Mouse (Mus musculus): ENCODE measurements at regions not wholly inside any gene's neighbourhood (a gene's known extent, or its start where the extent isn't known, plus 50 kb on each side); places are given as distances from the start of the nearest gene placed in this dataset.

DNA sequence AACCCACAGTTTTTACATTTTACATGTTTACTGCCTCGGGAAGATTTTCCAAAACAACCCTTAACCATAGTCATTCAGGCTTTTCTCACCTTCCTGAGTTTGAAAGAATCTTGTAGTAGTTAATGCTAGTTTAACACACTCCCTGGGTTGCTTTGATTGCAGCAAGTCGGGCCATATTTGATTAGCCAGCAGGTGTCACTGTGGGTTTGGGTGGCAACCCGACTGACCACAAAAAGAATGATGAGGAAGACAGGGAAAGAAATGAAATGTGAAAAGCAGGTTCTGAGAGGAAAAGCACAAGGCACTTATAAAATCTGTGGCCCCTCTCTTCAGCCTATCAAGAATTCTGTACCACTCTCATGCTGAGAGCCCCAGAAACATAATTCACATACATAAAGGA is 335.7 kb upstream of the Ddhd1 start:
- WGBS, result 8% methylated on average over 3 of the region's 3 CpGs
- no peak overlapping the region for H3K27ac ChIP-seq (replicated peaks)
- no peak overlapping the region for H3K9ac ChIP-seq (replicated peaks)
- ATAC-seq (ENCODE audit: low FRiP score, low read depth), result no peak
- H3K9me3 ChIP-seq, result no peaks in the 10 kb centered on the region
- no peak overlapping the region for H3K4me2 ChIP-seq (replicated peaks)
- H3K4me3 ChIP-seq, result no peak overlapping the region
- no peaks in the 10 kb centered on the region; the same call in 1 of the 2 replicates for H3K27me3 ChIP-seq
- H3K4me1 ChIP-seq, result no peaks in the 10 kb centered on the region
- H3K36me3 ChIP-seq, result no peaks in the 10 kb centered on the region

DNA sequence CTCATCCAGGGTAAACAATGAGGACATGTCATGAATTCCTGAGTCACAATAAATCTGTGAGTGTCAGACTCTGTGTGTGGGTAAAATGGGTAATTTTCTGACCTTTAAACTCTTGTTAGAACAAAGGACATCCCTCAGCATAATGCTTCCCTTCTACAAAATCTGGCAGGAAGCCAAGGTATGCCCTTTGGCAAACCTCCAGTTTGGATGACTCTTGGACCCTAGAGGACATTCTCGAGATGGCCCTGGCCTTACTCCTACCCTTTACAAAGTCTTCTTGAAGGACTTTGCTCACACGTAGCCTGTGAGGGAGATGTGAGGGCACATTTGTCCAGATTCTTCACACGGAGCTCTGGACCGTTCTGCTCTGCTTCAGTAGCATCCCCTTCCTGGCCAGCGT is 338.8 kb upstream of the Ddhd1 start:
- Histone ChIP-seq H3K27ac (replicated peaks) (no peak overlapping the region), H3K36me3 (no peaks in the 10 kb centered on the region), H3K9me3 (no peaks in the 10 kb centered on the region), H3K4me2 (replicated peaks) (no peak overlapping the region), H3K4me3 (no peak overlapping the region), H3K9ac (replicated peaks) (no peak overlapping the region), H3K27me3 (no peaks in the 10 kb centered on the region; the same call in 1 of the 2 replicates), H3K4me1 (no peaks in the 10 kb centered on the region)
- ATAC-seq (ENCODE audit: low FRiP score, low read depth), result no peak
- 73% methylated on average over 5 of the region's 5 CpGs for WGBS

DNA sequence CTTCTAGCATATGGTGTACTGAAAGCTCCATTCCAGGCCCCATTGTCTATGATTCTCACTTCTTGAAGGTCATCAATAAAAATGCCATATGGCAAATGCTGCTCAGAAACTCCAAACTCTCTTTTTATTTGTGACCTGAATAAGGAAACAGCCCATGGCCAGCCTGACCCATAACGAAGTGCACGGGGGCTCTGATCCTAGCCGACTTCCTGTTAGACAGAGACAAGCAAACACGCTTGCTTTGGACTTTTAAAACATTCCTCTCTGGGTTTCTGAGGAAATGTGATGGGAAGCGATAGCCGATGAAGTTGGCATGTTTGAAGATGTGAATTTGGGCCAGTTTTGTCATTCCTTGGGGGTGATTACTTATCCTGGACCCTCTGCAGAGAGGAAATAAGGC is 346.1 kb upstream of the Ddhd1 start:
- no peak overlapping the region for H3K9ac ChIP-seq (replicated peaks)
- no peak overlapping the region for H3K4me2 ChIP-seq (replicated peaks)
- H3K27me3 ChIP-seq, result no peaks in the 10 kb centered on the region
- H3K36me3 ChIP-seq, result no peaks in the 10 kb centered on the region
- H3K4me3 ChIP-seq, result no peak overlapping the region
- H3K27ac ChIP-seq (replicated peaks), result no peak overlapping the region
- no peaks in the 10 kb centered on the region for H3K4me1 ChIP-seq
- H3K9me3 ChIP-seq, result no peaks in the 10 kb centered on the region
- 91% methylated on average over 6 of the region's 6 CpGs for WGBS
- ATAC-seq (ENCODE audit: low FRiP score, low read depth), result no peak

DNA sequence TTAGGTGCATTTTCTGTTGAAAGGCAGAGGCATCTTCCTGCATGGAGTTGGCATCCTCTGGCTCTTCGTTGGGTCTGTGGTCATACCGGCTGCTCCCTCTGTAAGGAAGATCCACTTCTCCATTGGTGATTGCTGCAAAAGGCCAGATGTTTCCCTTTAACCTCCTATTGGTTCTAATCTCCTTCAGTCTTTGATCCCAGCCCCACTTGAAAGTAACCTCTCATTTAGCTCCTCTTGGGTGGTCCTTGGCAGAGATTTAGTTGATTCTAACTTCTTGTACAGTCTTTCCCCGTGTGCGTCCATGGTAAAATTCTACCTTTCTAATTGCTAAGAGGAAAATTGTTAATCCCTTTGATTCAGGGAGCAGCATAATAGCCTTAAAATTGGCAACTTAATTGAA is 347.4 kb upstream of the Ddhd1 start:
- Histone ChIP-seq H3K4me2 (replicated peaks) (no peak overlapping the region), H3K4me1 (no peaks in the 10 kb centered on the region), H3K9ac (replicated peaks) (no peak overlapping the region), H3K9me3 (no peaks in the 10 kb centered on the region), H3K27me3 (no peaks in the 10 kb centered on the region), H3K36me3 (no peaks in the 10 kb centered on the region), H3K27ac (replicated peaks) (no peak overlapping the region), H3K4me3 (no peak overlapping the region)
- no peak for ATAC-seq (ENCODE audit: low FRiP score, low read depth)
- 24% methylated on average over 4 of the region's 4 CpGs for WGBS

DNA sequence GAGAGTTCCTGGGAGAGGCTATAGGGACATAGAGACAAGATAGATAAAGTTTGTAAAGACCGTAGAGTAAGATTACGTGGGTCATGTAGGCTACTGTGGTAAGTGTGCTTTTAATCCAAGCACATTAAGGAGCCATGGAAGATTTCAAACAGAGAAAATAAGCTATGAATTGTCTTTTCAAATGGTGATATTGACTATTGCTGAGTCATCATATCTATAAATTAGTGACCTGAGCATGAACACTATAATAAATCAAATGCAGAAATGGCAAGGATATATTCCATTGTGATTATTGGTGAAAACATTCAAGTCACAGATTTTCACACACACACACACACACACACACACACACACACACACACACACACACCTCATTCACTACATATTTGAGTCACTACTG is 355.3 kb upstream of the Ddhd1 start:
- no peak overlapping the region for H3K9ac ChIP-seq (replicated peaks)
- H3K36me3 ChIP-seq, result no peaks in the 10 kb centered on the region
- no peaks in the 10 kb centered on the region for H3K27me3 ChIP-seq
- H3K9me3 ChIP-seq, result no peaks in the 10 kb centered on the region
- H3K4me2 ChIP-seq (replicated peaks), result no peak overlapping the region
- no peak overlapping the region for H3K27ac ChIP-seq (replicated peaks)
- 97% methylated on average over 2 of the region's 2 CpGs for WGBS
- H3K4me3 ChIP-seq, result no peak overlapping the region
- no peak for ATAC-seq (ENCODE audit: low FRiP score, low read depth)
- no peaks in the 10 kb centered on the region for H3K4me1 ChIP-seq

DNA sequence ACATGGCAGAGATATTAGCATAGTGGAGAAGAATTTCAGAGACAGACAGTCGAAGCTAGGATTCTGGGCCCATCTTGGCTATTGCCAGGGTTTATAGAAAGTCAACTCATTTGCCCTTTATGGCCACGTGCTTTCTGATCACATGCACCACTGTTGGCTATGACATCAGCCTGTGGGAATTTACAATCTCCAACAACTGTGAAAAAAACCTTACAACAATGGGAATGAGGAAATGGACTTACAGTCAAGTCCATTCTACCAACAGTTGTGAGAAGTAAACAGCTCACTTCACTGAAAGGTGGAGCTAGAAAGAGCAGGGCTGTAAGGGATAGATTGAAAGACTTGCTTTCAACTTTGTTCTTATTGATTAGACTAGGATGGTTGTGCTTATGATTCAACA is 356.1 kb upstream of the Ddhd1 start:
- no peak overlapping the region for H3K4me2 ChIP-seq (replicated peaks)
- no peak overlapping the region for H3K27ac ChIP-seq (replicated peaks)
- no peaks in the 10 kb centered on the region for H3K36me3 ChIP-seq
- H3K9me3 ChIP-seq, result no peaks in the 10 kb centered on the region
- no peak overlapping the region for H3K9ac ChIP-seq (replicated peaks)
- no peak for ATAC-seq (ENCODE audit: low FRiP score, low read depth)
- H3K4me1 ChIP-seq, result no peaks in the 10 kb centered on the region
- H3K4me3 ChIP-seq, result no peak overlapping the region
- H3K27me3 ChIP-seq, result no peaks in the 10 kb centered on the region
- WGBS, result 79% methylated on average over 2 of the region's 2 CpGs

DNA sequence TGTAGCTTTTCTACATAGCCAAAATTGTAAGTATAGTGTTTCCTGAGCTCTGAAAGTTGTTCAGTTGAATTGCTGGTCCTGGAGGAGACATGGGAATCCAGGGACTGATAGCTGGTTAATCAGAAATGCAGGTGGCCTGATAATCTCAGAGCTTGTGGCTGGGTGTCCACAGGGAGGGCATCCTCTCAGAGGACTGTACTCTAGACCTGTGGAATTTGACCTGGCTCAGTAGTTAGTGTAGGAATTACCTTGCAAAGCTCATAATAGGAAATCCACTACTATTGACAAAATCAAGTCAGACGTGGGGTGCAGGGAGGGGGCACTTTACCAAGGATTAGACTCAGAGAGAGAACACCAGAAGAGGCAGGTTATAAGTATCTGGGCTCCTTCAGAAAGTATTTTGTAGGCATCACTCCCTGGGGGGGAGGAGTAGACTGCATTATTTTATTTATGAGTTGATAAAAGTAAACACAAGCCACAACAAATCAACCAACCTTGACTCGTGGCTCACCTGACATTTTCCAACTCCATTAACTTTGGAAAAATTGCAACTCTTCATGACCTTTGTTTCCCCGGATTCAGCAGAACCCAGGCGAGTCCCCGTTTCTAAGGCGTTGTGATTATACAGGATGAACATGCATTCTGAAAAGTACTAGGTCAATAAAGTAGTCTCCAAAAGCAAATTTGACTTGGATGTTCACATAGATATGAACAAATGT is 357.9 kb upstream of the Ddhd1 start:
- no peak overlapping the region for H3K9ac ChIP-seq (replicated peaks)
- no peak overlapping the region for H3K4me2 ChIP-seq (replicated peaks)
- WGBS, result 79% methylated on average over 6 of the region's 6 CpGs
- H3K4me1 ChIP-seq, result no peaks in the 10 kb centered on the region
- no peaks in the 10 kb centered on the region for H3K9me3 ChIP-seq
- H3K27ac ChIP-seq (replicated peaks), result no peak overlapping the region
- H3K36me3 ChIP-seq, result no peaks in the 10 kb centered on the region
- no peak overlapping the region for H3K4me3 ChIP-seq
- H3K27me3 ChIP-seq, result no peaks in the 10 kb centered on the region
- no peak for ATAC-seq (ENCODE audit: low FRiP score, low read depth)

DNA sequence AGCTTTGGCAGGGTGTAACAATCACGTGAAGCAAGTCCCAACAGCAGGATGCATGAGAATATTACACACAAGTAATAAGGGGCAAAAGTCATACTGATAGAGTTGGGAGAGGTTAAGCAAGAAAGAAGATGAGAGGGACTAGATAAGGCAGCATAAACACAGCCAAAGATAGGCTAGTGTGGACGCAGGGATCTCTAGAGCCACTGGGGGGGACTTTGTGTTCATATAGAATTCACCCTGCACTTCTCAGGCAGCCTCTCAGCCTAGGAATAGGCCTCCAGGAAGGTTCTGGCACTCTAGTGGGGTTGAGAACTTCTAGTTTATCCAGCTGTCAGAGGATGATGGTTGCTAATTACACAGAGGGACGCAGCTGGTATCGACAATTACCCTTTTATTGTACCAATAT is 358.8 kb upstream of the Ddhd1 start:
- WGBS, result 57% methylated on average over 4 of the region's 4 CpGs
- no peak for ATAC-seq (ENCODE audit: low FRiP score, low read depth)
- no peaks in the 10 kb centered on the region for H3K27me3 ChIP-seq

DNA sequence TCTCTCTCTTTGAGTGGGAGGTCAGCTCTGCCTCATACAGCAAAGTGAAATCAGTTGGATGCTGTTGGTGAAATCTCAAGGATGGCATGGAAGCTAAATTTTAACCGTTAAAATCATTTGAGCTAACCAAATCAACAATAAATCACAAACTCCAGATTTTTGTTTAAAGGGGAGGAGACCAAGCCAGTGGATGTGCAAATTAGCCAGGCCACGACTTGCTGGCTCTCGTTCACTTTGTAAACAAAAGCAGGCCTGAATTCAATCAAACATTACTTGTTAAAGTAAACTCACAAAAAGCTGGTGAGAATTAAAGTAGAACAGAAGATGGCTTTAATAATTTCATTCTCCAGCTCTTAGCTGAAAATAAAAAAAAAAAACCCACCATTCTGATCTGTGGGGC is 359.3 kb upstream of the Ddhd1 start:
- Histone ChIP-seq H3K4me1 (no peaks in the 10 kb centered on the region), H3K9ac (replicated peaks) (no peak overlapping the region), H3K4me3 (no peak overlapping the region), H3K36me3 (no peaks in the 10 kb centered on the region), H3K27me3 (no peaks in the 10 kb centered on the region), H3K4me2 (replicated peaks) (no peak overlapping the region), H3K9me3 (no peaks in the 10 kb centered on the region), H3K27ac (replicated peaks) (no peak overlapping the region)
- no peak for ATAC-seq (ENCODE audit: low FRiP score, low read depth)
- 72% methylated on average over 3 of the region's 3 CpGs for WGBS

More for the DNA sequence above, 358.8 kb upstream of the Ddhd1 start:
- Histone ChIP-seq H3K27ac (replicated peaks) (no peak overlapping the region), H3K4me3 (no peak overlapping the region), H3K9ac (replicated peaks) (no peak overlapping the region), H3K4me2 (replicated peaks) (no peak overlapping the region), H3K4me1 (no peaks in the 10 kb centered on the region), H3K36me3 (no peaks in the 10 kb centered on the region), H3K9me3 (no peaks in the 10 kb centered on the region)

DNA sequence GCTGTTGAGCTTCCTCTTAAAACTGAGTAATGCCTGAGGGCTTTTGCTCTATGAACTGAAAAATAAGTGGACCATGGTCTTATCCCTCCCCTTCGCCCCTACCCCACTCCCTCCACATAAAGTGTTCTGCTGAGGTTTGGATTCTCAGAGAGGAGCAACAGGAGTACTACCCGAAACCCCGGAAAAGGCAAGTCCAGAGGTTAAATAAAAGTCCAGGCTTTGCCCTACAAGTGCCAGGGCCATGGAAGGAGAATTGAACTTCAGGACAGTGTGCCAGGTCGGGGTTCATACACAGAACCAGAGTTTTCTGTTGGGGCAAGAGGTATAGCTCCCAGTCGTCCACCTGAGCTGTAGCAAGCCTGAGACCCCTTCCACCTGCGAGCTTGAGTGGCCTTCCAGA is 360.0 kb upstream of the Ddhd1 start:
- H3K4me1 ChIP-seq, result no peaks in the 10 kb centered on the region
- no peak overlapping the region for H3K4me3 ChIP-seq
- H3K9ac ChIP-seq (replicated peaks), result no peak overlapping the region
- no peaks in the 10 kb centered on the region for H3K27me3 ChIP-seq
- 86% methylated on average over 6 of the region's 6 CpGs for WGBS
- ATAC-seq (ENCODE audit: low FRiP score, low read depth), result no peak
- H3K4me2 ChIP-seq (replicated peaks), result no peak overlapping the region
- no peak overlapping the region for H3K27ac ChIP-seq (replicated peaks)
- H3K36me3 ChIP-seq, result no peaks in the 10 kb centered on the region
- H3K9me3 ChIP-seq, result no peaks in the 10 kb centered on the region

DNA sequence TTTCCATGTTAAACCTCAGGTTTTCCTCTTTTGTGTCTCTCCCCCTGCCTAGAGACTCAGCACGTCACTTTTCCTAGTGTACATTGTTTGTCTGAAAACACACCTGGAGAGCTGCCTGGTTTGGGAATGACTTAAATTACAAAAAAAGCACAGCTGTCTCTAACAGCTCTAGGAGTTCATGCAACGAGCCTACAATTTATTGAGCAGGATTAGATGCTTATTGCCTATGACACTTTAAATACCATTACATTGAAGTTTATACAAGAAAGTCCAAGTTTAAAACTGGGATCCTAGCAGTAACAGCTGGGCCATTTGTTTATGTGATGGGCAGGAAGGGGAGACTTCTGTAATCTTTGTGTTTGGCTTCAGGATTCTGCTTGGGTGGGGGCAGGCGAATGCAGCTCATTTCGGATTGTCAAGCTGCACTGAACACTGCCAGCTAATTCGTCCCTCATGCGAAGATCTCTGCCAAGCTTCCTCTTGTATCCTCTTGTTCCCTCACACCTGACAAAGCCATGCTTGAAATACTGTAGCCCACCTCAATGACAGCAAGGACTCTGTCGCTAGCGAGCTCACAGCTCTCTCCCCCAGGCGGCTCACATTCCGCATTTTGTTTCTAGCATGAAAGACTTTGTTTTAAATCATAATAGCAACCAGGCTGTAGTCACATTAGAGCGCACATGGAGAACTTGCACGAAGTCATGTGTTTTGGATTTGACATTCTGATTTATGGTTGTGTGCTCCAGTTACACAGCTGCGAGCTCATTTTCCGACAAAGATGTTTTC is 359.8 kb upstream of the Gm15217 start:
- Histone ChIP-seq H3K27ac (replicated peaks) (no peak overlapping the region), H3K27me3 (no peaks in the 10 kb centered on the region), H3K4me2 (replicated peaks) (no peak overlapping the region), H3K4me3 (no peak overlapping the region), H3K9ac (replicated peaks) (no peak overlapping the region), H3K4me1 (no peaks in the 10 kb centered on the region), H3K36me3 (no peaks in the 10 kb centered on the region), H3K9me3 (no peaks in the 10 kb centered on the region)
- 71% methylated on average over 14 of the region's 14 CpGs for WGBS
- no peak for ATAC-seq (ENCODE audit: low FRiP score, low read depth)

DNA sequence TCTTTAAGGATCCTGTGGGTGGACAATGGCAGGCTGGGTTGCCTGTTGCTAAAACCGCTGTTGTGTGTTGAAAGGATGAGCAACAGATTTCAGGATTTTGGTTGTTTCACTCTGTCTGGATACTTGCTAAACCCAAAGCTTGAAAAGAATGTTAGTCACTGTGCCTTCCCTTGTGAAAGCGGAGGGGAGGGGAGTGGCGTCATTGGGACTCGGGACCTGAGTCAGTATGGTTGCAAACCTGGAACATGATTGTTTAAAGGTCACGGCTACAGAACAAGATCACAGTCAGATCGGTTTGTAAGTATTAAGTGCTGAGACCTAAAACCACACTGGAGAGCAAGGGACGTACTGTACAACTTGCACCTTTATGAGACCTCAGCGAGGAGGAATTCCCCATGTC is 344.9 kb upstream of the Gm15217 start:
- Histone ChIP-seq H3K9ac (replicated peaks) (no peak overlapping the region), H3K4me3 (no peak overlapping the region), H3K9me3 (no peaks in the 10 kb centered on the region), H3K27me3 (no peaks in the 10 kb centered on the region), H3K27ac (replicated peaks) (no peak overlapping the region), H3K4me2 (replicated peaks) (no peak overlapping the region), H3K4me1 (no peaks in the 10 kb centered on the region), H3K36me3 (no peaks in the 10 kb centered on the region)
- WGBS, result 87% methylated on average over 8 of the region's 8 CpGs
- ATAC-seq (ENCODE audit: low FRiP score, low read depth), result no peak
